Mouse (Mus musculus) c-Kit-positive CD71-positive TER-119-positive erythroid progenitor cells, embryonic 14.5 days (primary cell): ENCODE measurements around the gene Cntn1.
"Not testable (repeated sequence)": the region's sequence is repeated elsewhere in the genome, so short reads cannot be mapped to it uniquely, and the experiment has no call there.

ENCODE experiments used
- DNase-seq: peaks from one replicate; pipeline ENCODE4 v3.0.0-alpha.2; 2013; ENCODE audit warnings: low spot score

Cntn1 gene

GRCm38 (mm10) chr15:92268741-92269322, 217.9 kb downstream of the Cntn1 start:
- DNase-seq, result no peak

- no peak for DNase-seq
Measured at GRCm38 (mm10) chr15:92271801-92272365, 220.9 kb downstream of the Cntn1 start.

GRCm38 (mm10) chr15:92276826-92277225, 225.9 kb downstream of the Cntn1 start:
- no peak for DNase-seq

- DNase-seq, result no peak
Measured at GRCm38 (mm10) chr15:92277984-92278383, 227.0 kb downstream of the Cntn1 start.

- no peak for DNase-seq
Measured at GRCm38 (mm10) chr15:92280966-92281365, 230.0 kb downstream of the Cntn1 start.

GRCm38 (mm10) chr15:92287616-92288015, 236.7 kb downstream of the Cntn1 start:
- no peak for DNase-seq

- DNase-seq, result no peak
Measured at GRCm38 (mm10) chr15:92296479-92296878, 245.5 kb downstream of the Cntn1 start.

- no peak for DNase-seq
Measured at GRCm38 (mm10) chr15:92302796-92303195, 251.8 kb downstream of the Cntn1 start.

GRCm38 (mm10) chr15:92304221-92304620, 253.3 kb downstream of the Cntn1 start:
- DNase-seq, result no peak

GRCm38 (mm10) chr15:92321959-92322358, 271.0 kb downstream of the Cntn1 start:
- DNase-seq, result no peak

- no peak for DNase-seq
Measured at GRCm38 (mm10) chr15:92327111-92327510, 276.1 kb downstream of the Cntn1 start.

GRCm38 (mm10) chr15:92340253-92340652, 289.3 kb downstream of the Cntn1 start:
- DNase-seq, result no peak

GRCm38 (mm10) chr15:92341424-92341823, 290.5 kb downstream of the Cntn1 start:
- DNase-seq, result no peak

GRCm38 (mm10) chr15:92344136-92344869, 293.3 kb downstream of the Cntn1 start:
- DNase-seq, result peak; percentile 55

- DNase-seq, result no peak
Measured at GRCm38 (mm10) chr15:92347426-92347825, 296.5 kb downstream of the Cntn1 start.

GRCm38 (mm10) chr15:92347902-92348301, 296.9 kb downstream of the Cntn1 start:
- no peak for DNase-seq

- not testable (repeated sequence) for DNase-seq
Measured at GRCm38 (mm10) chr15:92348453-92348852, 297.5 kb downstream of the Cntn1 start.

GRCm38 (mm10) chr15:92364153-92364552, 313.2 kb downstream of the Cntn1 start:
- DNase-seq, result no peak

- no peak for DNase-seq
Measured at GRCm38 (mm10) chr15:92364592-92364991, 313.6 kb downstream of the Cntn1 start.
